Mouse (Mus musculus) bone marrow macrophage, adult 2 months (primary cell): ENCODE measurements around the gene Uso1.

Experiments used
- CTCF ChIP-seq: IDR thresholded peaks from 2 replicates; pipeline ENCODE4 v1.5.1; 2012; ENCODE audit warnings: low read depth, mild to moderate bottlenecking, low read length, moderate library complexity
- POLR2A ChIP-seq: IDR thresholded peaks from 2 replicates; pipeline ENCODE4 v1.6.1; 2012; ENCODE audit warnings: mild to moderate bottlenecking, low read depth, low read length, borderline replicate concordance

- TF ChIP-seq CTCF (no peak), POLR2A (no peak)
These were observed 77.6 kb downstream of the Uso1 start, which contains the start of gene U90926 for GRCm38 (mm10) chr5:92215308-92215707.
